Mouse (Mus musculus): Measurements from ENCODE around the gene Gpc2. TPM values are rescaled to one million over a fixed set of nuclear protein-coding genes. Genes with fewer than 3 reads are reported as not detected.

Gpc2 gene
- polyA plus RNA-seq, 1 experiment from 2014 or later, result 20.6 TPM

DNA sequence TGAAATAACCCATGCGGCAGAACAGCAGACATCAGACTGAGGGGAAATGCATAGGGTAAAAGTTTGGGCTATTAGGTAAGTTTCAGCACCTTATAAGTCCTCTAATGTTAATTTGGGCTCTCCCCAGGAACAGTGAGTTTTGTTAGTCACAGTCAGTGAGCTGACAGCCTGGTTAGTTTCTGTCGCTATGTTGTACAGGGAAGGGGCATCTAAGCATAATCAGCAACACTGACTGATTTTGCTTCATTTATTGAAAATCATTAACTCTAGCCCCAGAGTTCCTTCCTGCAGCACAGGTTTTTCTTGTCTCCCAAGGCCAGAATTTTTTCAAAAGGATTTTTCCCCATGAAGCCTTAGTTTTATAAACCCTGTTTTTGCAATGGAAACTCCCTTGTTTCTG is 46.0 kb downstream of the Gpc2 start:
- WGBS, result 77% methylated on average over 2 of the region's 2 CpGs
- Histone ChIP-seq H3K9ac (no peak overlapping the region), H3K4me3 (no peak overlapping the region), H3K36me3 (no peaks in the 10 kb centered on the region), H3K4me1 (no peaks in the 10 kb centered on the region), H3K4me2 (no peak overlapping the region), H3K9me3 (no peaks in the 10 kb centered on the region), H3K27ac (no peak overlapping the region), H3K27me3 (no peaks in the 10 kb centered on the region)
- no peak for ATAC-seq (ENCODE audit: borderline replicate concordance, extremely low read depth, low FRiP score, low TSS enrichment)

GRCm38 (mm10) chr5:138229511-138229910 is 50.3 kb downstream of the Gpc2 start:
- Histone ChIP-seq H3K9ac (no peak overlapping the region), H3K4me2 (no peak overlapping the region), H3K27ac (no peak overlapping the region), H3K27me3 (no peaks in the 10 kb centered on the region), H3K4me3 (no peak overlapping the region), H3K4me1 (no peaks in the 10 kb centered on the region), H3K36me3 (no peaks in the 10 kb centered on the region), H3K9me3 (no peaks in the 10 kb centered on the region)
- WGBS, result 85% methylated on average over 3 of the region's 3 CpGs
- no peak for ATAC-seq (ENCODE audit: borderline replicate concordance, extremely low read depth, low FRiP score, low TSS enrichment)

DNA sequence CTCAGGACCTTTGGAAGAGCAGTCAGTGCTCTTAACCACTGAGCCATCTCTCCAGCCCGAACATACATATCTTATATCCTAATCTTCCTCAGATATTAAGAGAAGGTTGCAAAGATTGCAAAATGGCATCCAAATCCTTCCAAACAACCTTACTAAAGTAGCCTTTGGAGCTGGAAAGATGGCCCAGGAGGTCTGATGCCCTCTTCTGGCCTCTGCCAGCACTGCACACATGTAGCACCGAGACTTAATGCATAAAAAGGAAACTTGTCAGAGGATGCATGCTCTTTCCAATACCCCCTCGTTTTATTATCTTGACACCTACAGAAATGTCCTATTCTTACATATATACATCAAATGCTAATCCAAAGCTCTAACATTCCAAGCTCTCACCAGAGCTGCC is 51.8 kb downstream of the Gpc2 start:
- Histone ChIP-seq H3K36me3 (no peaks in the 10 kb centered on the region), H3K9ac (no peak overlapping the region), H3K4me1 (no peaks in the 10 kb centered on the region), H3K27me3 (no peaks in the 10 kb centered on the region), H3K9me3 (no peaks in the 10 kb centered on the region), H3K4me2 (no peak overlapping the region), H3K4me3 (no peak overlapping the region), H3K27ac (no peak overlapping the region)
- no peak for ATAC-seq (ENCODE audit: borderline replicate concordance, extremely low read depth, low FRiP score, low TSS enrichment)
- WGBS, result 57% methylated on average over 3 of the region's 3 CpGs

DNA sequence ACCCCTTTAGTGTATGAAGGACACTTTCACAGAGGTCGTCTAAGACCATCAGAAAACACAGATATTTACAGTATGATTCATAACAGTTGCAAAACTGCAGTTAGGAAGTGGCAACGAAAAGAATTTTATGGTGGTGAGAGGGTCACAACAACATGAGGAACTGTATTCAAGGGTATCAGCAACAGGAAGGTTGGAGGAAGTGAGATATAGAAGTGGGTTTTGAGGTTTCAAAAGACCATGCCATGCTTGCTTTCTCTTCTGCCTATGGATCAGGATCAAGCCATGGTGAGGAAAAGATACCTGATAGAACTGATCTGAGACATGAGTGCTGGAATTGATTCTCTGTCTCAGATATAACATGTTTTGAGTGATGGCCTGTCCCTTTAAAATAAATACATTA is 52.4 kb downstream of the Gpc2 start:
- Histone ChIP-seq H3K4me1 (no peaks in the 10 kb centered on the region), H3K9ac (no peak overlapping the region), H3K9me3 (no peaks in the 10 kb centered on the region), H3K27me3 (no peaks in the 10 kb centered on the region), H3K27ac (no peak overlapping the region), H3K36me3 (no peaks in the 10 kb centered on the region), H3K4me2 (no peak overlapping the region), H3K4me3 (no peak overlapping the region)
- no peak for ATAC-seq (ENCODE audit: borderline replicate concordance, extremely low read depth, low FRiP score, low TSS enrichment)
- WGBS, result 57% methylated on average over 2 of the region's 2 CpGs

DNA sequence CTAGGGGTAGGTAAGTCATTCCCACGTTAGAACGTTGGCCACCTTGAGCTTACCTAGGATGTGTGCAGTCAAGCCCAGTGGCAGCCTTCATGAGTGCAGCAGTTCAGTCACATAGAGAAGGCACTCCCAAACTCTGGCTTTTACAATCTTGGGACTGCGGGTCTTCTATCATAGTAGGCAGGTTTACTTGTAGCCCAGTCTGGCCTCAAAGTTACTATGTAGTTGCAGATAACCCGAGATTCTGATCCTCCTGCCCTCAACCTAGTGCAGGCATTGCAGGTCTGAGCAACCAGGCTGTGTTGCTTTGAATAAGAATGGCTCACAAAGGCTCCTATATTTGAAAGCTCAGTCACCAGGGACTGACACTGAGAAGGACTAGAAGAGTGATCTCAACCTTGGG is 53.3 kb downstream of the Gpc2 start:
- no peak for ATAC-seq (ENCODE audit: borderline replicate concordance, extremely low read depth, low FRiP score, low TSS enrichment)
- Histone ChIP-seq H3K4me1 (no peaks in the 10 kb centered on the region), H3K9me3 (no peaks in the 10 kb centered on the region), H3K4me3 (no peak overlapping the region), H3K36me3 (no peaks in the 10 kb centered on the region), H3K27me3 (no peaks in the 10 kb centered on the region), H3K27ac (no peak overlapping the region), H3K4me2 (no peak overlapping the region), H3K9ac (no peak overlapping the region)
- 75% methylated on average over 4 of the region's 4 CpGs for WGBS

GRCm38 (mm10) chr5:138225700-138226099 is 54.1 kb downstream of the Gpc2 start, which contains the start of gene Nxpe5:
Gene Nxpe5, plus strand, starts transcription at chr5:138225898.
- no peak for ATAC-seq (ENCODE audit: borderline replicate concordance, extremely low read depth, low FRiP score, low TSS enrichment)
- Histone ChIP-seq H3K36me3 (no peaks in the 10 kb centered on the region), H3K4me2 (no peak within 1 kb of the TSS), H3K9me3 (no peaks in the 10 kb centered on the region), H3K4me1 (no peaks in the 10 kb centered on the region), H3K27ac (no peak within 1 kb of the TSS), H3K27me3 (no peaks in the 10 kb centered on the region), H3K4me3 (no peak within 1 kb of the TSS), H3K9ac (no peak within 1 kb of the TSS)
- WGBS, result 46% methylated on average over 2 of the region's 2 CpGs

Other genes with a start within 250 kb of the Gpc2 start
- gene Smok3c, start 226.8 kb downstream of the Gpc2 start, polyA plus RNA-seq (2015; fragmentation: Nextera tagmentation; extraction: Ambion mirVana), result not detected in 2 replicates
- 15.8 and 16.6 TPM in 2 replicates for gene Zkscan1, start 194.9 kb downstream of the Gpc2 start, polyA plus RNA-seq (2015; fragmentation: Nextera tagmentation; extraction: Ambion mirVana)
- gene Zscan21, start 163.1 kb downstream of the Gpc2 start, polyA plus RNA-seq (2015; fragmentation: Nextera tagmentation; extraction: Ambion mirVana), result 61.3 and 66.3 TPM in 2 replicates
- gene Zfp113, start 124.3 kb downstream of the Gpc2 start, polyA plus RNA-seq (2015; fragmentation: Nextera tagmentation; extraction: Ambion mirVana), result 20.8 and 21.3 TPM in 2 replicates
- 316 and 320 TPM in 2 replicates for gene Cops6, start 118.9 kb downstream of the Gpc2 start, polyA plus RNA-seq (2015; fragmentation: Nextera tagmentation; extraction: Ambion mirVana)
- gene Ap4m1, start 108.0 kb downstream of the Gpc2 start, polyA plus RNA-seq (2015; fragmentation: Nextera tagmentation; extraction: Ambion mirVana), result 22.8 and 26.2 TPM in 2 replicates
- gene Mcm7, start 107.6 kb downstream of the Gpc2 start, polyA plus RNA-seq (2015; fragmentation: Nextera tagmentation; extraction: Ambion mirVana), result 216 and 228 TPM in 2 replicates
- gene Taf6, start 92.6 kb downstream of the Gpc2 start, polyA plus RNA-seq (2015; fragmentation: Nextera tagmentation; extraction: Ambion mirVana), result 86.7 and 92.3 TPM in 2 replicates
- 61.0 and 63.5 TPM in 2 replicates for gene Cnpy4, start 92.5 kb downstream of the Gpc2 start, polyA plus RNA-seq (2015; fragmentation: Nextera tagmentation; extraction: Ambion mirVana)
- gene Mblac1, start 85.7 kb downstream of the Gpc2 start, polyA plus RNA-seq (2015; fragmentation: Nextera tagmentation; extraction: Ambion mirVana), result 9.1 and 9.7 TPM in 2 replicates
- not detected in 2 replicates for gene Nxpe5, start 54.1 kb downstream of the Gpc2 start, polyA plus RNA-seq (2015; fragmentation: Nextera tagmentation; extraction: Ambion mirVana)
- gene Lamtor4, start 24.5 kb downstream of the Gpc2 start, polyA plus RNA-seq (2015; fragmentation: Nextera tagmentation; extraction: Ambion mirVana), result 58.1 and 58.6 TPM in 2 replicates
- gene BC037034, start 16.0 kb downstream of the Gpc2 start, polyA plus RNA-seq (2015; fragmentation: Nextera tagmentation; extraction: Ambion mirVana), result 4.5 and 5.7 TPM in 2 replicates
- 1.1 and 2.0 TPM in 2 replicates for gene Gal3st4, start 7.2 kb downstream of the Gpc2 start, polyA plus RNA-seq (2015; fragmentation: Nextera tagmentation; extraction: Ambion mirVana)
- 0.13 and 0.24 TPM in 2 replicates for gene Gm43720, start within 50 bp of the Gpc2 start, polyA plus RNA-seq (2015; fragmentation: Nextera tagmentation; extraction: Ambion mirVana)
- 2.6 and 3.6 TPM in 2 replicates for gene Stag3, start 235 bp upstream of the Gpc2 start, polyA plus RNA-seq (2015; fragmentation: Nextera tagmentation; extraction: Ambion mirVana)
- 0.39 TPM in 1 of 2 replicates, not detected in the other for gene Pvrig, start 62.0 kb upstream of the Gpc2 start, polyA plus RNA-seq (2015; fragmentation: Nextera tagmentation; extraction: Ambion mirVana)
- gene Zfp157, start 161.5 kb upstream of the Gpc2 start, polyA plus RNA-seq (2015; fragmentation: Nextera tagmentation; extraction: Ambion mirVana), result 33.3 and 36.1 TPM in 2 replicates